Mouse (Mus musculus): Measurements from ENCODE around the gene Myo1d.

Gene Myo1d

GRCm38 (mm10) chr11:80602707-80603441 lies 177.0 kb downstream of the Myo1d start:
- peak; percentile 40 for DNase-seq

DNA sequence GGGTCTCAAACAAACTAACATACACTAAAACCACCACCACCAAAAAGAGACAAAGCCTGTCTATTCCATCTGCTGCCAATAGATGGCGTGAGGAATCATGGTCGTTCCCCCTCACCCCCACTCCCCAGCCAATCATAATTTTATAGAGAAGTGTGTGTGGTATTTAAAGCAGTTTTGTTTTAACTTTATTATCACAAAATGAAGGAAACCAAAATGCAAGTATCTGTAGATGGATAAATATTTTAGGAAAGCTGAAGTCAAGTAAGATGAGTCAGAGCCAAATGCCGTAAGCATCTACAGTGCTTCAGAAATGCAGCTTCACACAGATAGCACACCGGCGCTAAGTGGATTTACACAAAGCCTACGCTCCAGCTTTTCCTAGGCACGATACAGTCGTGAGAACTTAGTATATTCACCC lies 177.8 kb downstream of the Myo1d start:
- peak; percentile 48 to 57 for DNase-seq

GRCm38 (mm10) chr11:80601040-80601864 lies 178.6 kb downstream of the Myo1d start:
- DNase-seq: peak in 1 of 2 experiments; percentile 5

DNA sequence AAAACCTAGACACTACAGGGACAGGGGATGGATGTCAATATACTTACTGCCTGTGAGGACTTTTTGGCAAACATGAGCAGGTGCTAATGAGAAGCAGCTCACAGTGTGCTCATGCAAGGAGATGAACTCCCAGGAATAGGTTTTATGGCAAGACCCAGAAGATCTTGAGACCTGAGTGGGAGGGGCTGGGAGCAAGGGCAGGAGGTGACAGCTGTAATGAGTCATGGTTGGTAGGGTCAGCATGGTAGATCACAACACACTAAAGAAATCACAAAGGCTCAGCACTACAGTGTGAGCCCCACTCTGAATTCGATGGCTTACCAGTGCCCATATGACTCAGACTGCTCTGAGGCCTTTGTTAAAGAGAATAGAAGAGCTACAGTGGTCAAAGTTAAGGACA lies 184.3 kb downstream of the Myo1d start:
- DNase-seq: no peak

DNA sequence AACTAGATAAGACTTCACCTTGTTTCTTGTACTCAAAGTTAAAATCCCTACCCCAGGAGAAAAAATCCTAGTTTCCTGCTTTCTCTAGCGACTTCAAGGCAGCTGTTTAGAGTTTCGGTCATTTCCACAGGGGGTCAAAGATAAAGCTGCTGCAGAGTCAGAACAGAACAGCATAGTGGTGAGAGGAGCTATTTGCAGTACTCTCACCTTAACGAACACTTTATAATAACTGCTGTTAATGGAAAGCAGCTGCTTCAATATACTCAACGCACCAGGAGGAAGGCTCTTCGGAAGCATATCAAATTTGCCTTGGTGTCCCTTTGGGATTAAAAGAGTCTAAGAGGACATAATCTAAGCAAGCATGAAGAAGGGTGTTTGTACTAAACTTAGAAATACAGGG lies 190.4 kb downstream of the Myo1d start:
- no peak for DNase-seq

GRCm38 (mm10) chr11:80585761-80586160 lies 194.1 kb downstream of the Myo1d start:
- no peak for DNase-seq

- DNase-seq: no peak
Measured at GRCm38 (mm10) chr11:80585211-80585610, 194.6 kb downstream of the Myo1d start.

DNA sequence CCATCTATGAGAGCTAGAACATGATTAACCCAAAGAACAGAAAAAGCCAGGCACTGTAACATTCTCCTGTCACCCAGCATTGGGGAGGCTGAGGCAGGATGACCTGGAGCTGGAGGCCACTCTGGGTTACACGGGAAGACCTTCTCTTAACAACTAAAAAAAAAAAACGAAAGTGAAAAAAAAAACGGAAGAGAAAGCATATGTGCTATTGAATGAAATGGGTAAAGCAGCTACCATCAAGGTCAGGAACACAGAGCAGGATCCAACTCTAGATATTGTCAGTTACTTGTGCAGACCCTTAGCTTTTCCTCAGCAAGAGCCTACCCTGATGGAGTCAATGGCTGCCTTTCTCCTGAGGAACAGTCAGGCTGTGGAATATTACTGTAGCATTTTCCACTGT lies 199.3 kb downstream of the Myo1d start:
- no peak for DNase-seq

- no peak for DNase-seq
Measured at GRCm38 (mm10) chr11:80577747-80578640, 201.8 kb downstream of the Myo1d start.

DNA sequence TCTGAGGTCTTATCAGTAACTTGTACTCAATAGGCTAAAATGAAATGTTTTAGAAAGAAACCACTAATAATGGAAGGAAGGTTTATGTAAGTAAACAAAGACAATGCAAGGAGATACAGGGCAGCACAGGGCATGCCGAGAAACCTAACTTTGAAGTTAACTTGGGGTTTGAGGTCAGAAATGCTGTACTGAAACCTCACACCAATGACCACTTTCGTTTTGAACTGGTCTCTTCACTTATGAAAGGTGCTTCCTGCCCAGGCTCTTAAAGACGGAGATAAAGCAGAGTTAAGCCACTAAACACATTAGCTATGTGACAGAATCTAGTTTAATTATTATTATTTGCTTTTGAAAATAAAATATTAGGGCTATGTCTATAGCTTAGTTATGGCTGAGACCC lies 204.0 kb downstream of the Myo1d start:
- no peak for DNase-seq

DNA sequence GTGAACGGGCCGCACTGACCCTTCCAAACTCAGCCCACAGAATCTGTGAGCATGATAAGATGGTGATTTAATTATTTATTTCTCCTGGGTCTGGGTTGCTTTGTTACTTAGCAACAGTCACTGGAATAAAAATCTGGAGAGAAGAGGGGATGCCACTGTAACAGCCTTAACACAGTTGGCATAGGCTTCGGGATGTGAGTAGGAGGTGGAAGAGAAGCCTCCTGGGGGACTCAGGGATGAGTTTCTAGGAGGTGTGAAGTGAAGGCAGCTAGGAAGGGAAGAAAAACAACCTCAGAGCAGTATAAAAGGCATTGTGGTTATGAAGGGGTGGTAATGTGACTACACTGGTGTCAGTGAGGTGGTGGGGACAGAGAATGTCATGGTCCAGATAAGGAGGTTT lies 213.5 kb downstream of the Myo1d start:
- DNase-seq: no peak

GRCm38 (mm10) chr11:80564975-80565965 lies 214.6 kb downstream of the Myo1d start:
- no peak for DNase-seq

DNA sequence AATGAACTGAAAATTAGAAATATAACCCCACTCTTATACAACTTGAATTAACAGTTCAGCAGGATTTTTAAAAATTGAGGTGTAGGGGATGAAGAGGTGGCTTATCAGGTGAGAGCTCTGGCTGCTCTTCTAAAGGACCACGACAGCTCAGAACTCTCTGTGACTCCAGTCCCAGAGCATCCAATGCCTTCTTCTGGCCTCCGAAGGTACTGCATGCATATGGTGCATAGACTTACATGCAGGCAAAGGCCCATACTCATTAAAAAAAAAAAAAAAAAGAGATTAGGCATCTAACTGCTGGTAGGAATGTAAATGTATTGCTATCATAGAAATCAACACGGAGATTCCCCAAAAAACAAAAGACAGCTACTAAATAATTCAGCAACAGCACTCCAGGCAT lies 217.3 kb downstream of the Myo1d start:
- peak; percentile 63 to 68 for DNase-seq

- DNase-seq: no peak
Measured at GRCm38 (mm10) chr11:80560770-80561169, 219.1 kb downstream of the Myo1d start.

GRCm38 (mm10) chr11:80555416-80555815 lies 224.4 kb downstream of the Myo1d start:
- no peak for DNase-seq

- no peak for DNase-seq
Measured at GRCm38 (mm10) chr11:80553046-80553445, 226.8 kb downstream of the Myo1d start.

DNA sequence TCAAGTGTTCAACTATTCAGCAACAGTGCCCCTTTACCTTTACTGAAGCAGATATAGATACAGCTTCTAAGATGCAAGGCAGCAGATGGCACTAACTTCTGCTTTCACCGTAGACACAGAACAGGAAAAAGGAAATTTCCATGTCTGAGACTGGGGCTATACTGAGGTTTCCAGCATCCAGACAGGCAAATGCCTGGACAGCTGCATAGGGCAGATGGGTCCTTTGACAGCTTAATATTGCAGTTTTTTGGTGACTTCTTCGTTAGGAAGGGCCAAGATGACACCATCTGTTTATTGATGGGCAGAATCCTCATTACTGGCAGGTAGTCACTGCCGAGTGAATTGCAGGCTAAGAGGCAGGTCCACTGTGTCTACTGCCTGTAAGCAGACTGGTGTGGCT lies 228.2 kb downstream of the Myo1d start:
- peak; percentile 34 to 35 for DNase-seq

GRCm38 (mm10) chr11:80550264-80550663 lies 229.6 kb downstream of the Myo1d start:
- no peak for DNase-seq

GRCm38 (mm10) chr11:80549854-80550253 lies 230.0 kb downstream of the Myo1d start:
- no peak for DNase-seq

- DNase-seq: no peak
Measured at GRCm38 (mm10) chr11:80546233-80546632, 233.6 kb downstream of the Myo1d start.

GRCm38 (mm10) chr11:80539056-80539455 lies 240.8 kb downstream of the Myo1d start:
- no peak for DNase-seq

DNA sequence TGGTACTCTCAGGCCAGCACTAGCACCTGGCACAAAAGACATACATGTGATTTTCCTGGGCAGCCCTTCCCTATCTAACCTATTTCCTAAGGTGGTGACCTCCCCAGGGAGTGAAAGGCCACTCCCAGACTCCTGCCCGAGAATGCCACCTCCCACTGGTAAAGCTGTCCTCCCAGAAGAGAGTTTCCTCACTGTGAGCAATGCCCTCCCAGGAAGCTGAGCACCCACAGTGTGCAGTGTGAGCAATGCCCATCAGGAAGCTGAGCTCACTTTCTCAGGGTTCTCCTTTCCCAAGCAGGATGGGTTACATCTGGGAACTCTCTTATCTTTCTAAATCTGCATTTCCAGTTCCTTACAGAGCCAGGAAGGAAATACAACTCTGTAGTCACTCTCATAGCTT lies 246.9 kb downstream of the Myo1d start:
- DNase-seq: no peak
